Mouse (Mus musculus) left cerebral cortex, adult 9 months (tissue): Measurements from ENCODE around the gene Dnah9.

ENCODE experiments used
- DNase-seq, 2 experiments: peaks; one replicate each; pipeline ENCODE4 v3.0.0; 2022; ENCODE audit warnings: low spot score in 2 of 2

Gene Dnah9

GRCm38 (mm10) chr11:65927962-65928361 is 240.4 kb downstream of the Dnah9 start:
- DNase-seq: no peak

DNA sequence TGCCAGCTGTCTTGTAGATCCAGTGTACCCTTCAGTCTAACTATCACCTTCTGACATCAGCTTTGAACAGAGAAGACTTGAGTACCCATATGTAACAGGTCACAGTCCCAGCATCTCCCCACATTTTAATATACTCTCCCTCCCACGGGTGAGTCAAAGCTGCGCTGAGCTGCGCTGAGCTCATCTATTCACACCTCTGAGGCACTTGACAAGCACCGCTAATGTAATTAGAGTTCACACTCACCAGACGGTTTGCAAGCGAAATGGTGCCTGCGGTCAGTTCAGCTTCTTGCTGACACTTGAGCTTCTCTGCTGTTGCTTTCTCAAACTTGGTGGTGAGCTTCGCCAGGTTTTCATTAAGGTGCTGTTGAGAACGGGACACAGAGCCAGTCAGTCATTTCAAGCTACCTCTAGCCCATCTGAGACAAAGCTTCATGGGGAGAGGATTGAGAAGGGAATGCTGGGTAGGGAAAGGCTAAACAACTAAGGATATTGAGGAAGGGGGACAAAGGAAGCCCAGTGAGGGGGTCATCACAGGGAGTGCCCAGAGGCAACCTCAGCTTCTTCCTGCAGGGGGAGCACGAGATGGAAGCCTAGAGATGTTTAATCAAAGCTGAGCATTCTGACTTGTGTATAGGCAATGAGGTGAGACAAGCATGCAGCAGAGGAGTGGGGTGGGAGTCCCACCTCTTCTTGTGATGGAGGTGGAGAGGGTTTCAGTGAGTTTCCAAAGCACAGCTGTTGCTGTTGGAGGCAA is 249.7 kb downstream of the Dnah9 start:
- peak in 1 of 2 experiments; percentile 10 for DNase-seq

- no peak for DNase-seq
Measured at GRCm38 (mm10) chr11:65909195-65909594, 259.2 kb downstream of the Dnah9 start.

- peak; percentile 14 to 59 for DNase-seq
Measured at GRCm38 (mm10) chr11:65905487-65905886, 262.9 kb downstream of the Dnah9 start.

DNA sequence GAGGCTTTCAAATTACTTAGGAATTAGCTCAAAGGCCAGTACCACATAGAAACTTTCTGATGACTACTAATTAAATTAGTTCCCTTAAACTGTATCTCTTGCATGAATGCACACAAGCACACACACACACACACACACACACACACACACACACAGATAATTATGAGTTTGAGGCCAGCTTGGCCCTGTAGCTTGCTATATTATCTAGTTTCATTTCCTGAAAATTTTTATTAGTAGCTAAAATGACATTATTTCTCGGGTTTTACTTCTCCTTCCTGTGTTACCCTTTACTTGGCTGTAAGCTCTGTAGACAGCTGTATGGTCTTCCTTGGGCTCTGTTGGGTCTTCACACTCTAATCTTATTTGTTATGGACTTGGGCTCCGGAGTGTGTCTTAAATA is 264.4 kb downstream of the Dnah9 start:
- DNase-seq: no peak

DNA sequence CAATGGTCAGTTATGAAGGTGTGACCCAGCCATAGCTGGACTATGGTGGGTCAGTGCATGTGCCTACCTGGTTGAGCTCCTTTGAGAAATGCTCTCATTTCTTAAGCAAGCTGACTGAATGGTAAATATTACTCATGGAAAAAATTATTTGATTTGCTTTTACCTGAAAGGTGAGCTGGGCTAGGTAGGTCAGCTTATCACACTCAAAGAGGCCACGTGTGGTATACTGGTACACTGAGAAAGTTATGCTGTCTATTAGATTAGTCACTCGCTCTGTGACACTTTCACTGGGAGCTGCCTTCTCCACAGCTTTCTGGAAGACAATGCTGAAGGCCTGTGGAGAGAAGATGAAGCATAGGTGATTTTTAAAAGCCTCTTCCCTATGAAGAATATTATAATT is 286.9 kb downstream of the Dnah9 start:
- no peak for DNase-seq

- no peak for DNase-seq
Measured at GRCm38 (mm10) chr11:65877146-65877775, 291.1 kb downstream of the Dnah9 start.

DNA sequence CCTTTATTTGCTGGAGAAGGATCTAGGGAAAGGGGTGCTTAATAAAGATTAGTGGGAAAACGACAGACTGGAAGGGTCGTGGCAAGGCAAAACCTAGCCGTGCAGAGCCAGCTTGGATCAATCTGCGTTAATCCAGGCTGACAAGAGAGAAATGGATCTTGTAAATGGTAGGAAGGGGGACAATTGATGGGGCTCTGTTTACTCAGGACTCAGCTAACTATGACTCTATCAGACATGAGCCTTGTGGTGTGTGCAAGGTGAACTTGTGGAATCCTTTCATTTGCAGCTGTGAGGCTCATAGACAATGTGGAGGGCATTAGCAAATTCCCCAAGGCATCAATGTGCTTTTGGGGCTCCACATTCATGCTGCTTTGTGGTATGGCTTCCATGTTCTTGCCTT is 306.9 kb downstream of the Dnah9 start:
- DNase-seq: no peak

DNA sequence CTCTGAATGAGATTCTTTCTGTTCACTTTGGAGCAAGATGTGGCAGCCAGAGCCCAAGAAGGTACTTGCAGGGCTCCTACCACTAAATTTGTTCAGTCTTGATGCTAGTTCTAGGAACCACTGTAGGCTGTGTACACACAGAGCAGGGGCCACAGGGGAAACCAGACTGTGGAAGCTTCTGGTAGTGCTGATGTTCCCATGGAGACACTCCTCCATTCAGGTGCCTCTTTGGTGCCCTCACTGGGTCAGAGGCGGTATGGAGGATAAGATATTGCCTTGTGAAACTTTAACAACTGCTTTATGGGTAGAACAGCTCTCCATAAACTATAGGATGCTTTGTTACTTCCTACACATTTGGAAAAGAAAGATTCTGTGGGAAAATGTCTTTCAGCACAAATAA is 316.3 kb downstream of the Dnah9 start:
- no peak for DNase-seq

- DNase-seq: no peak
Measured at GRCm38 (mm10) chr11:65846446-65846845, 321.9 kb downstream of the Dnah9 start.

DNA sequence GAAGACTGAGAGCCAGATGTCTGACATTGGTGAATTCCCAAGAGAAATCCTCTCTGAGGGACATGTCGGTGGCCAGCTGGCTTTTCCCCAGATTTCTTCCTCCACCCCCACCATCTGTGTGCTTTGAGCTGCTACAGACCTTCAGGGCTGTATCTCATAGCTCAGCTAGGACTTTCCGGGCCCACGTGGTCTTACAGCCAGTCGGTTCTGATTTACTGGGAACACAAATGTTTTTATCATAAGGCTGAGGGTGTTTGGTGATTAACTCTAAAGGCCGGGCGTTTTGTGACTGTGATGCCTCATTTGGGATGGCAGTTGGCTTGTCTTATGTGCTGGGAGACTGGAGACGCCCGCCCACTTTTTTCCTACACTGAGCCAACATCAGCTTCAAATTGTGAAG is 329.4 kb downstream of the Dnah9 start:
- DNase-seq: peak in 1 of 2 experiments; percentile 44

DNA sequence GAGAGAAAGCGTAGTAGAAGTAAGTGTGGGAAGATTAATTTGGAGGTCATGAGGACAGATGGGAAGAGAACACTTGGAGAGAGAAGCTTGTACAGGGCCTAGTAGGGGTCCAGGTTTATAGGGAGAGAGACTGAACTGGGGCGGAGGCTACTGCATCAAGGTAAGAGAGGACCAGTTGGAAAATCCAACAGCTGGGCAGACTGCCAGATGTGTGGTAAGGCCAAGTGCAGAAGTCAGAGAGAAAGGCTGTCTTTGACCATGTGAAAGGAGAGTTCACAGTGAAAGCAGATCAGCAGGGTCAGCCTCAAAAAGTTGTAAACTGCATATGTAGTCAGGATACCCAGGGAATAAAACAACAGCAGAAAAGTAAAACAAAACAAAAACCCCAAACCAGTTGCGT is 343.8 kb downstream of the Dnah9 start:
- DNase-seq: no peak

DNA sequence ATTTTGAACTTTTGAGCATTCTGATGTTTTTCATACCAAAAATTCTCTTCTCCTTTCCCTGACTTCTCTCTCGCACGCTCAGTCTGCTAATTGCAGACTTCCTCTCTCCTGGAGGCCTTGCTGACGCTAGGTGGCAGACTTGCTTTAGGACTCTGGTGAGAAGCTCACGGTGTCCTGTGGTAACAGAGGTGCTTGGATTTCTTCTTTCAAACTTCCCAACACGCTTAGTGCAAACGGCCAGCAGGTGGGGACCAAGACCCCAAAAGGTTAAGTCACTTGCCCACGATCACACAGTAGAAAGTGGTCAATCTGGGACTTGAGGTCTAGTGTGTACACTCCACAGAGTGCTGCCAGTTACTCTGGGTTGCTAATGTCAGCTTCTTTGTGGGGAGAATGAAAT is 347.5 kb downstream of the Dnah9 start:
- peak in 1 of 2 experiments; percentile 74 for DNase-seq

- no peak for DNase-seq
Measured at GRCm38 (mm10) chr11:65820280-65820679, 348.1 kb downstream of the Dnah9 start.

- DNase-seq: no peak
Measured at GRCm38 (mm10) chr11:65818193-65818592, 350.2 kb downstream of the Dnah9 start.

DNA sequence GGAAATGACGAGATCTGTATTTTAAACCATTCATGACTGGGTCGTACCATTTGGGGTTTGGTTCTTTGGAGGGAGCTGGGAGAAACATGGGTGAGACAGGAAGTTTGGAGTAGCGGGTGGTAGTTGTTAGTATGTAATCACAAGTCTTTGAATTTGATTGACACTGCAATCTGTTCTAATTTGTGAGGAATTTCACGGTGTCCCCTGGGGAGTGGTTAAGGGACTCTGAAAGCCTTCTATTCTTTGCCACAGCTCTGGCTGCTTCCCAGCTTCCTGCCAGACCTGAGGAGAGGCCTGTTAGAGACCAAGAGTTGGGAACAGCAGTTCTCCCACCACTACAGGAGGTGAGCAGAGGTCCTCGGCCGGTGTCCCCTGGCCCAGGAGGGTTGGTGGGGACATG is 352.1 kb downstream of the Dnah9 start:
- DNase-seq: no peak

DNA sequence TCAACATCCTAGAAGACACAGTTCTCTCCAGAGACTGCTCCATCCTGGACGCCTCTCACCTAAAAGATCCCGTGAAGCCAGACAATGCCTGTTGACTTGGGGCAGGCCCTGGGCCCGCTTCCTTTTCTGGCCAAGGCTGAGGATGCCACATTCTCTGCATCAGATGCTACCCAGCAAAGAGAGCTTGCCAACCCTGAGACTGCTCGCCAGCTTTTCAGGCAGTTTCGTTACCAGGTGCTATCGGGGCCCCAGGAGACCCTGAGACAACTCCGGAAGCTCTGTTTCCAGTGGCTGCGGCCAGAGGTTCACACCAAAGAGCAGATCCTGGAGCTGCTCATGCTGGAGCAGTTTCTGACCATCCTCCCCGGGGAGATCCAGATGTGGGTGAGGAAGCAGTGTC is 354.0 kb downstream of the Dnah9 start:
- no peak for DNase-seq

DNA sequence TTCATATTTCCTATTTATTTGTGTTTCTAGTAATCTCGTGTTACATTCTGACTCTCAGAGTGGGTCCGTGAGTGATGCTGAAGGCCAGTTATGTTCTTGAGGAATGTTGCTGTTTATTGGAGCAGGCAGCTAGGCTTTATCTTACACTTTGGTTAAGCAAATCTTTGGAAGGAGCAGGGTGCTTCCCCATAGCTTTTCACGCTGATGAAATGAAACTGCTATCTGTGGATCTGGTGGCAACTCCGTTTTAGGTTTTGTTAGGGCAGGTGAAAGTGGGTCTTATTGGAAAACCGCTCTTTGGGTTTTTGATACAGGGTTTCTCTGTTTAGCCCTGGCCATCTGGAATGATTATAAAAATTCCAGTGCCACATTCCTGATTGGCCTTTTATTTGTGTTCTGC is 356.3 kb downstream of the Dnah9 start:
- DNase-seq: no peak

GRCm38 (mm10) chr11:65807601-65808000 is 360.8 kb downstream of the Dnah9 start:
- DNase-seq: no peak

DNA sequence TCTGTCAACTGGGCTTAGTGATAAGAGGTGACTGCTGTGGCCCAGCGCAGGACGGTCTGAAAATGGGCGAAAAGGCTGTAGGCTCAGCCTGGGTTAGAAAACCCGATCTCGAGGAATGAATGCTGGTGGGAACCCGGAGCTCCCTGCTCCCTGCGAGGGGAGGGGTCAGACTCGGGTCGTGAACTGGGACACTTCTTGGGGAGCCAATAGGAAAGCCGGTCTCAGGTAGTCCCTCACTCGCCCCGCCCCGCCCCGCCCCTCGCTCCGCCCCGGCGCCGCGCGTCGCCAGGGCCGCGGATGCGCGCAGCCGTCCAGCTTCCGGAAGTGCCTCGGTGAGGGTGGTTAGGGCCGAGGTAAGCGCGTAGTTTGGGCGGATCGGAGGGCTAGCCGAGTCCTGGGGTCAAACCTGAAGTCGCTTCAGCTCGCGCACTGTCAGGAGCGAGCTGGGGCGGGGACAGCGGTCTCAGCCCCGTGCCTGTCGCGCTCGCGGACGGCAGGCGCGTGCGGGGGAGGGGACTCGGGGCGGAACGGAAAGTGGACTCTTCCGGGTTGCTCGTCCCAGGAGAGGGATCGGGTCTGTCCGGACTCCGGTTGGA is 361.3 kb downstream of the Dnah9 start, which contains the start of gene Zkscan6:
Zkscan6 (plus strand) TSS at position 267 of the 596 bp plus-strand sequence.
- peak; percentile 71 to 86 for DNase-seq

DNA sequence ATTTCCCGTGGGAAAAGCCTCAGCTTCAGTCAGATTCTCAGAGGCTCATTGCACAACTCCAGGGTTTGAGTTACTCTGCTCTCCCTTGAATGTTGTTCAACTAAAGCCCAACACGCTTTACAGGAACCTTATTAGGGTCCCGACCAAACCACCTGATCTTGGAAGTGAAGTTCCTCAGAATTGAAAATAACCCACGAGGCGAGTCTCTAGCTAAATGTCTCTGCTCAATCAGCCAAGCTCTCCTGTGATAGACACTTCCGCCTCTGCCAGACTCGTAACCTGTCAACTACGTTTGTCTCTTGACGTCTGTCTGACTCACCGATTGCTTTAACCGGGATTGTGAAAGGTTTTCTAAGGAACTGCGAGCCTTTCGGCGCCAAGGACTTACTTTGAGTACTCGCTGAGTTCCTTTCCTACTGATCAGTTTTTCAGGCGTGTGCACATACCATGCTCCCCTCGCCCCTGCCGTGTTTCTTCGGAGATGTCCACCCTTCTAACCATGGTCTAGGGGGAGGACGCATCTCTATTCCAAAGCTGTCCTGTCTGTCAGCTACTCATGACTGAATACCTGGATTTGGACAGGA is 361.9 kb downstream of the Dnah9 start:
- peak in 1 of 2 experiments; percentile 32 for DNase-seq

DNA sequence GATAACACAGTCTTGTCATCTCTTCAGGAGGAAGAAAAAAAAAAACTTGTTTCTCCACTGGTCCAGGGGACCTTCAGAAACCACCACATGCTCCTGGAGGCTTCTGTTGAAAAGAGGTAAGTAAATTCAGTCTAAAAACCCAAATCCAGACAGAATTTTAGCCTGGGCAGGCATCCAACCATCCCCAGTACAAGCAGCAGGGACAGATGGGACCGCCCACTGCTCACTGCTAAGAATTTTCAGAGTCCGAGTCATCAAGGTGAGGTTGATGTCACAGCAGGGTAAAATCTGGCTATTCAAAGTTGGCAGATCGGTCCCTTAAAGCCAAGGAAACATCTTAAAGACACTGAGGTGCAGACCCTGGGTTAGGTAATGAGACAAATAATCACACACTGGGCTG is 366.5 kb downstream of the Dnah9 start:
- peak; percentile 40 to 91 for DNase-seq

- no peak for DNase-seq
Measured at GRCm38 (mm10) chr11:65795896-65796295, 372.5 kb downstream of the Dnah9 start.
